Mouse (Mus musculus): ENCODE measurements at regions not wholly inside any gene's neighbourhood (a gene's known extent, or its start where the extent isn't known, plus 50 kb on each side); places are given as distances from the start of the nearest gene placed in this dataset.

DNA sequence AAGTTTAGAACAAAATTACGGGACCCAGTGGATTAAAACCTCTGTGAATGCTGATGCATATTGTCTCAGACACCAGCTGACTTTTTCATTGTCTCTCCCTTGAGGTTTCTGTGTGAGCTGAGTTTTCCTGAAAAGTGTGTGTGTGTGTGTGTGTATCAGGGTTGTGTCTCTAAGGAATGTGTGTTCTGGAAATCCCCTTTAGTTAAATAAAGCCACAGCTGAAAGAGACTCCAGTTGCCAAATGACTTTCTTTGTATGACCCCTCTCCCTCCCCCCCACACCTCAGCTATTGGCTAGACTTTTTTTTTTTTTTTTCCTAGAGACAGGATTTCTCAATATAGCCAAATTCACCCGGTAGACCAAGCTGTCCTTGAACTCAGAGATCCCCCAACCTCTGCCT lies 119.5 kb upstream of the Nmur2 start:
- TF ChIP-seq CTCF (IDR thresholded peaks at IDR 0.05; ENCODE audit: borderline replicate concordance, extremely low read depth, insufficient read depth, insufficient read length) (no peak), POLR2A (IDR thresholded peaks at IDR 0.05; ENCODE audit: borderline replicate concordance, extremely low read depth, insufficient read depth, insufficient read length, poor library complexity, severe bottlenecking) (no peak)
